Mouse (Mus musculus) lung, postnatal 0 days (tissue): Measurements from ENCODE around the gene Galp.

ENCODE experiments used
- CTCF ChIP-seq: IDR thresholded peaks from 2 replicates; pipeline ENCODE4 v1.5.1; 2016; ENCODE audit warnings: antibody characterized with exemption, mild to moderate bottlenecking
- EP300 ChIP-seq: IDR thresholded peaks from 2 replicates; pipeline ENCODE4 v1.6.1; 2016; ENCODE audit warnings: antibody characterized with exemption, mild to moderate bottlenecking, control low read depth

DNA sequence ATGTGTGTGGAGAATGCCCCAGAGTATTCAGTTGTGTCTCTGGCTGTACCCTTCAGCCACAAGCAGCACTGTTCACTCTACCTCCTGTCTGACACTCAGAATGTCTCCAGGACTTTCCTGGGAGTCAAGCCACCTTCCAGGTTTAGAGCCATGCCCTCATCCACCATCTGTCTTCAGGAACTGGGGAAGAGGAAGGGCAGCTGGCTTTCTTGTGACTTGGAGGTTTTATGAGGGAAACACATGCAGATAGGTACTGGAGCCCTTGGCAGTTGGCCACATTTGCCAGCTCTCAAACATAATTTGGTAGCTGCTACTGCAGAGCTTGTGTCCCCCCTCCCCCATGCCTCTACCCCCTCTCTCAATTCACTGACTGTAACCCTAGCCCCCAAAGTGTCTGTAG lies 17.9 kb upstream of the Galp start:
- TF ChIP-seq EP300 (no peak), CTCF (no peak)
